Mouse (Mus musculus) heart, embryonic 16.5 days (tissue): ENCODE measurements around the gene Maml2. TPM values are rescaled to one million over a fixed set of nuclear protein-coding genes. Genes with fewer than 3 reads are reported as not detected.

Experiments
- ATAC-seq: fragments of 200-750 bp; cut with Nextera tagmentation; replicated peaks from 2 replicates; pipeline ENCODE4 v1.8.0; 2017; ENCODE audit warnings: moderate number of reproducible peaks; ENCODE audit not compliant: insufficient read depth, low FRiP score; ENCODE audit errors: extremely low read depth
- H3K27ac ChIP-seq: fragments of 300-500 bp; sonication (generic); 2 replicates; pipeline ENCODE4 v1.5.1; 2014; ENCODE audit warnings: mild to moderate bottlenecking, low read length, control low read depth, moderate library complexity
- H3K27me3 ChIP-seq: fragments of 300-500 bp; sonication (generic); 2 replicates; pipeline ENCODE4 v1.6.1; 2014; ENCODE audit warnings: low read length, mixed read lengths; ENCODE audit not compliant: control insufficient read depth, insufficient read depth
- H3K36me3 ChIP-seq: fragments of 300-500 bp; sonication (generic); 2 replicates; pipeline ENCODE4 v1.6.1; 2014; ENCODE audit not compliant: control insufficient read depth, insufficient read depth
- H3K4me1 ChIP-seq: fragments of 300-500 bp; sonication (generic); 2 replicates; pipeline ENCODE4 v1.6.1; 2014; ENCODE audit warnings: low read length, mixed read lengths; ENCODE audit not compliant: control insufficient read depth, insufficient read depth
- H3K4me2 ChIP-seq: fragments of 300-500 bp; sonication (generic); 2 replicates; pipeline ENCODE4 v1.6.1; 2014; ENCODE audit warnings: low read depth, mild to moderate bottlenecking, control low read depth, low read length
- H3K4me3 ChIP-seq: fragments of 300-500 bp; sonication (generic); 2 replicates; pipeline ENCODE4 v1.5.1; 2014; ENCODE audit warnings: mild to moderate bottlenecking, control low read depth, low read length
- H3K9ac ChIP-seq: fragments of 300-500 bp; sonication (generic); 2 replicates; pipeline ENCODE4 v1.6.1; 2014; ENCODE audit warnings: low read length, control low read depth
- H3K9me3 ChIP-seq: fragments of 300-500 bp; sonication (generic); replicated peaks from 2 replicates; pipeline ENCODE4 v1.6.1; 2016; ENCODE audit warnings: low read length; ENCODE audit not compliant: control insufficient read depth
- WGBS: fragments of 180-500 bp; shearing (Covaris S2); extraction: QIAGEN DNeasy Blood & Tissue Kit; methylation state at CpG from one replicate; pipeline ENCODE4 v1.1.7; 2014; 5-methylcytosine and 5-hydroxymethylcytosine counted together
- polyA plus RNA-seq: library from polyadenylated mRNA; unstranded; fragments of >200 nt; fragmentation: Nextera tagmentation; extraction: Ambion mirVana; gene quantifications from 2 replicates; pipeline ENCODE4 v1.2.1, GENCODE M21; 2015

Maml2 gene
- polyA plus RNA-seq, 1 experiment from 2014 or later: 9.0 TPM

DNA sequence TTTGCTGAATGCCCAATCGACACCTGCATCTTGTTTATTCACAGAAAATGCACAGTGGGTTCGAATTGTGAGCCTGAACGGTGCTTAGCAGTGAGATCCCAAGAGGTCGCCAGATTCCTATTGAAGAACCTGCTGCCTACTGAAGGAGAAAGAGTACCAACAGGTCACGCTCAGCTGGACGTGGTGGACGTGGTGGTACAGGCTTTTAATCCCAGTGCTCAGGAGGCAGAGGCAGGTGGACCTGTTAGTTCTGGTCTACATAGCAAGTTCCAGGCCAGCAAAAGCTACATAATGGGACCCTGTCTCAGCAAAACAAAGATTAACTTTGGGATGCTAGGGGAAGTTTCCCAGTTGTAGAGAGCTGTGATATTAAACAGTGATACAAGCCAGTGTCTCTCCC lies 170.0 kb downstream of the Maml2 start:
- peak overlapping the region; percentile 18; the same call in 1 of the 2 replicates for H3K27ac ChIP-seq
- no peaks in the 10 kb centered on the region for H3K27me3 ChIP-seq
- no peak overlapping the region for H3K4me3 ChIP-seq
- H3K36me3 ChIP-seq: no peaks in the 10 kb centered on the region
- no peak overlapping the region for H3K4me2 ChIP-seq
- peaks cover 42% of the 10 kb centered on the region for H3K4me1 ChIP-seq
- no peaks in the 10 kb centered on the region for H3K9me3 ChIP-seq
- ATAC-seq: no peak
- 78% methylated on average over 7 of the region's 7 CpGs for WGBS
- H3K9ac ChIP-seq: no peak overlapping the region

GRCm38 (mm10) chr9:13468778-13469177 lies 171.0 kb downstream of the Maml2 start:
- H3K36me3 ChIP-seq: no peaks in the 10 kb centered on the region
- H3K4me3 ChIP-seq: no peak overlapping the region
- no peaks in the 10 kb centered on the region for H3K9me3 ChIP-seq
- no peak for ATAC-seq
- 52% methylated on average over 6 of the region's 6 CpGs for WGBS
- no peaks in the 10 kb centered on the region for H3K27me3 ChIP-seq
- peak overlapping the region; percentile 78 for H3K27ac ChIP-seq
- peak overlapping the region; percentile 20; the same call in 1 of the 2 replicates for H3K9ac ChIP-seq
- peaks cover 42% of the 10 kb centered on the region for H3K4me1 ChIP-seq
- no peak overlapping the region for H3K4me2 ChIP-seq

- 34% methylated on average over 7 of the region's 7 CpGs for WGBS
- Histone ChIP-seq H3K4me3 (no peak overlapping the region), H3K4me2 (no peak overlapping the region), H3K27ac (peak overlapping the region; percentile 78), H3K9me3 (no peaks in the 10 kb centered on the region), H3K4me1 (peaks cover 39% of the 10 kb centered on the region), H3K9ac (no peak overlapping the region), H3K36me3 (no peaks in the 10 kb centered on the region), H3K27me3 (no peaks in the 10 kb centered on the region)
- no peak for ATAC-seq
These were observed 172.3 kb downstream of the Maml2 start for GRCm38 (mm10) chr9:13470013-13470412.

GRCm38 (mm10) chr9:13474951-13475350 lies 177.2 kb downstream of the Maml2 start:
- Histone ChIP-seq H3K27me3 (no peaks in the 10 kb centered on the region), H3K4me2 (no peak overlapping the region), H3K9me3 (no peaks in the 10 kb centered on the region), H3K4me1 (peaks cover 2% of the 10 kb centered on the region), H3K9ac (no peak overlapping the region), H3K36me3 (no peaks in the 10 kb centered on the region), H3K27ac (no peak overlapping the region), H3K4me3 (no peak overlapping the region)
- no peak for ATAC-seq
- 90% methylated on average over 5 of the region's 5 CpGs for WGBS

DNA sequence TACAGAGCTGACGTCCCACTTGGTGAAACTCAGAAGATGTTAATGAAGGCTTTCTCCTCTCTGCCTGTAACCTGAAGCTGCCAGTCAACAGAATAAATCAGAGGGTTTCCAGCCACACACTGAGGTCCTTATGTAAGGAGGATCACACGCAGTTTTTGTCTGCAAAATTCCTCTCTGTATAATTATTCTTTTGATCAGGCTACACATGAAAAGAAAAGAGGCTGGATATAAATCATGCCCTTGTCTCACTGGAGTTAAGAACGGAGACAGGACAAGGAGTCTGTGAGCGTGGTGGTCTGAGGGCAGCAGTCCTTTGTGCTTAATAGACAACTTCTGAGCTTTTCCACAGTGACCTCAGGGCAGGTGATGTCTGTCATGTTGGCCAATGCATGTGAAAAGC lies 181.5 kb downstream of the Maml2 start:
- Histone ChIP-seq H3K9me3 (no peaks in the 10 kb centered on the region), H3K4me1 (peaks cover 19% of the 10 kb centered on the region), H3K27me3 (no peaks in the 10 kb centered on the region), H3K27ac (no peak overlapping the region), H3K9ac (no peak overlapping the region), H3K4me3 (no peak overlapping the region), H3K36me3 (no peaks in the 10 kb centered on the region), H3K4me2 (no peak overlapping the region)
- no peak for ATAC-seq
- 58% methylated on average over 4 of the region's 4 CpGs for WGBS

DNA sequence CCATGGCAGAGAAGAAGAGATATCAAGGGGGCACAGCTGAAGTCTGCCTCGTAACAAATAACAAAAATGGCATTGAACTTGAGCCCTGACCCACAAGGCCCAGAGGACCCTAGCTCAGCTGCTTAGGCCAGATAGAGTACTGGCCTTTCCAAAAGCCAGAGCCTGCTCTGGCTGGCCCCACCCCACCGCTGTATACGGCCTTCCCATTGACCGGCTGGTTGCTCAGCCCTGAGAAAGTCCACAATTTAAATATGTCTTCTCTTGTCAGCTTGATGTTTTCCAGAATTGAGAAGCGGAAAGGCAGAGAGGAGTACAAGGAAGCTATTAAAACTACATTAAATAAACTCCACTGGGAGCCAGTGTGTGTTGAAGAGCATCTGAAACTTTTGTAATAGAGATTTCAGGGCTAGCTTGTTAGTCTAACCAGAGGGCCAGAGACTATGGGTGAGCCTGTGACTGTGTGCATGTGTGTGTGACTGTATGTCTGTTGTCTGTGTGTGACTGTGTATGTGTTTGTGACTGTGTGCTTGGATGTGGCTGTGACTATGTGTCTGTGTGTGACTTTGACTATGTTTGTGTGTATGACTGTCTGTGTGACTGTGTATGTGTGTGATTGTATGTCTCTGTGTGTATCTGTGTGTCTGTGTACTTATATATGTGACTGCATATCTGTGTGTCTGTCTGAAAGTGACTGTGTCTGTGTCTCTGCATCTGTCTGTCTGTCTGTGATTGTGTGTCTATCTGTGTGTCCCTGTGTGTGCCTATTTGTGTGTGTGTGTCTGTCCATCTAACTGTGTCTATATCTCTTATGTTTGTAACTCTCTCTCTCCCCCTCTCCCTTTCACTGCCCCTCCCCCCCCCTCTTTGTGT lies 185.7 kb downstream of the Maml2 start:
- Histone ChIP-seq H3K27me3 (no peaks in the 10 kb centered on the region), H3K4me1 (peaks cover 30% of the 10 kb centered on the region), H3K9ac (no peak overlapping the region), H3K4me2 (peak overlapping the region; percentile 51), H3K4me3 (no peak overlapping the region), H3K9me3 (no peaks in the 10 kb centered on the region), H3K36me3 (no peaks in the 10 kb centered on the region), H3K27ac (peak overlapping the region; percentile 71)
- 41% methylated on average over 5 of the region's 5 CpGs for WGBS
- ATAC-seq: peak; percentile 71; the same call in 1 of the 2 replicates

DNA sequence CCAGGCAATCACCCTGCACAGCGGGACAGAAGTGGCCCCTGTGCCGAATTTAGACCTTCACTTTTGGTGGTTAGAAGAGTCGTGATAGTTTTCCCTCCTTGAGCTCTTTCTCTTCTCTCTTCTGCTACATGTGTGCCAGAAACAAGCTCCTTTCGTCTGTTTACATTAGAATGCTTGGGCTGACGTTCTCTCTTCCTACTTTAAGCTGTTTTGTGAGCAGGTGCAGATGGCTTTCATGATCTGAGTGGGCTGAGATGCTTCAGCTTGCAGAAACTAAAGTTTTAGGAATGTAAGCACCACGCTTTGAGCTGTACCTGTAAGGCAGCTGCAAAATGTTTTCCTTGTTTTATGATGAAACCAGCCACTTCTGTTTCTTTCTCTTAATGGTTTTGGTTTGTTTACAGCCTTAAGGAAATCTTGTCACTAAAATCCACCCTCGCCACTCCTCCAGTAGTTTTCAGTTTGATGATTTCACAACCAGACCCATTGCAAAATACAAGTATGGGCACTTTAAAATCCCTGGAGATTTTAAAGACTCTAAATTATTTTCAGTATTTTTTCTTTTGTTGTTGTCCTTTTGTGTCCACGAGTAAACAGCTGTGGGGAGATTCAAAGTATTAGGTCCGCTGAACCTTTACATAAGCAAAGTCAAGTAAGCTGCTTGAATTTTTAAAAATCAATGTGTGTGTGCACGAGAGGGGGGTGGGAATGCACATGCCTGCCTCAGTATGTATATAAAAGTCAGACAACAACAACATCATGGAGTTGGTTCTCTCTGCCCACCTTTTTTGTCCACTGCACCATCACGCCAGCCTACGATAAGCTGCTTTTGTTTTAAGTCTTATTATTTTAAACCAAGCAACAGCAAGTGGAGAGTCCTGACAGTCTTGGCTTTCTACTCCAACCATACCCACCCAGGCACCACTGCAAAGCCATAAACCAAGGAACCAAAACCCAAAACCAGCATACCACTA lies 186.8 kb downstream of the Maml2 start:
- H3K9ac ChIP-seq: peak overlapping the region; percentile 39
- H3K4me1 ChIP-seq: peaks cover 30% of the 10 kb centered on the region
- peak; percentile 14; the same call in 1 of the 2 replicates for ATAC-seq

GRCm38 (mm10) chr9:13485914-13486313 lies 188.2 kb downstream of the Maml2 start:
- no peak overlapping the region for H3K9ac ChIP-seq
- 38% methylated on average over 1 of the region's 1 CpGs for WGBS
- H3K4me3 ChIP-seq: no peak overlapping the region
- H3K27me3 ChIP-seq: no peaks in the 10 kb centered on the region
- no peak for ATAC-seq
- H3K36me3 ChIP-seq: no peaks in the 10 kb centered on the region
- no peak overlapping the region for H3K4me2 ChIP-seq
- peaks cover 26% of the 10 kb centered on the region for H3K4me1 ChIP-seq
- no peak overlapping the region for H3K27ac ChIP-seq
- no peaks in the 10 kb centered on the region for H3K9me3 ChIP-seq

More for the DNA sequence above, 186.8 kb downstream of the Maml2 start:
- peak overlapping the region; percentile 13 for H3K4me3 ChIP-seq
- no peaks in the 10 kb centered on the region for H3K9me3 ChIP-seq
- 48% methylated on average over 12 of the region's 12 CpGs for WGBS
- peak overlapping the region; percentile 71; the same call in 1 of the 2 replicates for H3K27ac ChIP-seq
- no peaks in the 10 kb centered on the region for H3K27me3 ChIP-seq
- no peaks in the 10 kb centered on the region for H3K36me3 ChIP-seq
- H3K4me2 ChIP-seq: peak overlapping the region; percentile 51
